8 mouse cellular contexts compared by ENCODE assay signal in the genomic region with DNA sequence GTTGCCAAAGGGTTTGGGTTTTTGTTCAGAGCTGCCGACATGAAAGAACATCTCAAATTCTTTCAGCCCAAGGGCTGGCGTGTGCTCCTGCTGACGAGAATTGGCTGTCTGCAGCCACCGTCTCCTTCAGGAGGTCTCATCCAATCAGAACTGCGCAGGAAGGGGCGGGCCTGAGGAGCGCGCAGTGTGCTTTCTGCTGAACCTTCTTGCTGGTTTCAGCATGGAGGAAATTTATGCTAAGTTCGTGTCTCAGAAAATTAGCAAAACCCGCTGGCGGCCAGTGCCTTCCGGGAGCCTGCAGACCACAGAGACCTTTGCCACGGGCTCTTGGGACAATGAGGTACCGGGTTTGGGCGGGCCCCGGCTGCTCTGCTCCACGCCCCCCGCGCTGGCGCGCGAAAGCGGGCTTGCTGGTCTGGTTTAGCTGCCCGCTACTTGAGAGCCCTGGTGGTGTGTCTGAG. TPM values are rescaled to one million over a fixed set of nuclear protein-coding genes. Genes with fewer than 3 reads are reported as not detected.
DNase-seq lines count a peak whose midpoint lies in the region; ATAC-seq lines count a peak whose summit lies in the region.

Nup43 (plus strand) TSS at position 162 of the 461 bp plus-strand sequence.

- H3K36me3 ChIP-seq in hindbrain, embryonic 11.5 days (ENCODE audit: control insufficient read depth, insufficient read depth, low read length) = 0 out of 2 replicates have a peak, but pooled peaks cover 2% of the 10 kb centered on the region

- peak within 1 kb of the TSS; percentile 60 for H3K4me2 ChIP-seq in hindbrain, embryonic 11.5 days (replicated peaks; ENCODE audit: low read depth, low read length)

- under 1% methylated on average over 24 of the region's 24 CpGs for WGBS in hindbrain, embryonic 11.5 days

- H3K4me1 ChIP-seq in hindbrain, embryonic 11.5 days (replicated peaks; ENCODE audit: control insufficient read depth, insufficient read depth, low read length) = no peaks in the 10 kb centered on the region

- H3K9me3 ChIP-seq in hindbrain, embryonic 11.5 days (ENCODE audit: control insufficient read depth, low read length) = no peaks in the 10 kb centered on the region

- H3K9ac ChIP-seq in hindbrain, embryonic 11.5 days (ENCODE audit: low read depth, low read length) = peak within 1 kb of the TSS; percentile 45

- peak within 1 kb of the TSS; percentile 57 for H3K4me3 ChIP-seq in hindbrain, embryonic 11.5 days (ENCODE audit: low read depth, low read length)

- ATAC-seq in frontal cortex, adult (ENCODE audit: low TSS enrichment) = peak; percentile 74
- peak; percentile 86 for ATAC-seq in hindbrain, embryonic 11.5 days (ENCODE audit: low FRiP score)

- H3K27me3 ChIP-seq in hindbrain, embryonic 11.5 days (ENCODE audit: control insufficient read depth, insufficient read depth, low read length) = no peaks in the 10 kb centered on the region

- peak within 1 kb of the TSS; percentile 4; the same call in 1 of the 2 replicates for H3K27ac ChIP-seq in hindbrain, embryonic 11.5 days (ENCODE audit: low read depth, low read length)

- peak; percentile 98 for DNase-seq in MN1 (ENCODE audit: low spot score)
- peak; percentile 87 for DNase-seq in cerebellum, adult 9-10 months
- DNase-seq in hindbrain, embryonic 11.5 days (ENCODE audit: low spot score) = peak; percentile 93
- peak; percentile 80 to 91 for DNase-seq in layer of hippocampus, postnatal 14 days (ENCODE audit: low spot score in 2 of 2)
- DNase-seq in lung, postnatal 14 days = peak; percentile 91
- peak; percentile 86 for DNase-seq in retina, adult 2 months (ENCODE audit: low read depth, low spot score)
- DNase-seq in thymus, postnatal 36 days = peak; percentile 86 to 89

RNA-seq across cellular contexts. Expression of gene Nup43, which starts in this region (rescaled TPM):
- 62.3 and 68.1 TPM in 2 replicates for polyA plus RNA-seq in hindbrain, embryonic 11.5 days (2014; fragmentation: Nextera tagmentation; extraction: Ambion mirVana)
- 1 to 10 TPM; 4.1 to 4.7 TPM for total RNA-seq in layer of hippocampus, postnatal 14 days (2021)

Comparison
In these comparisons a context has a peak if more than half of its experiments do, and no peak if none do; other contexts are left out.
1. Peak in every context shown above with its lines: DNase-seq, ATAC-seq, H3K4me3 ChIP-seq and H3K27ac ChIP-seq.